8 mouse cellular contexts compared by ENCODE assay signal in the genomic region with DNA sequence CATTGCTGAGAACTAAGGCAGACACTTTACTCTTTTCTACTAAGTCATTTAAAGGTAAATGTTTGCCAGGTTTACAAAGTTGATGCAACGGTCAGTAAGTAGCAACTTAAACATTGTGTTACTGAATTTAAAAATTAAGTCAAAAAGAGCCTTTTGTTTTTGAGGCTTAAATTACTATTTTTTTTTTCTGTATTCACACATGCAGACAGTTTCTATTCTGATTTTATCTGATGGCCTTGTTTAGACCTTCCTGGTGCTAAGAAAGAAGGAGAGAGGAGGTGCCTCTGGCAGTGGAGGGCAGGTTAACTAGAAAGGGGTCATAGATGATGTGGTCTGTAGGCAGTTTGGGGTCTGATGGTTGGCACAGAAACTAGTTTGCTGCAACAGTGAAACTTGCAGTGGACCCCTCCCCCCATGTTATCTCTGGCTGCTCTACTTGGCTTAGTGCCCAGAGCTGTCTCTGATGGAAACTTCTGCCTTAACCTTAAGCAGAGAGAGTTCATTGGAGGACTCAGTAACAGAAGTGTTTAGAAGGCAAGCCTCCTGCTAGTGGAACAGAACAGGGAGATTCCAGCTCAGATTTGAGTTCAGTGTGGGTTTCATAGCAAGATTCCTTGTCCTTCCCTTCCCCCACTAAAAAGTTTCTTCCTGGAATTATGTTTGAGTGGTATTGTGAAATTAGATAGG. TPM values are rescaled to one million over a fixed set of nuclear protein-coding genes. Genes with fewer than 3 reads are reported as not detected.
DNase-seq lines count a peak whose midpoint lies in the region; ATAC-seq and TF ChIP-seq lines count a peak whose summit lies in the region.

No protein-coding gene starts in this region.

- no peak overlapping the region for H3K9ac ChIP-seq in forebrain, embryonic 13.5 days
- no peak overlapping the region for H3K9ac ChIP-seq in limb, embryonic 14.5 days (ENCODE audit: low read depth, low read length, severe bottlenecking)

- no peak overlapping the region for H3K4me2 ChIP-seq in forebrain, embryonic 13.5 days
- H3K4me2 ChIP-seq in limb, embryonic 14.5 days (replicated peaks; ENCODE audit: low read depth, low read length, severe bottlenecking): no peak overlapping the region

- 0 out of 2 replicates have a peak overlapping the region, but pooled peaks have one; percentile 15 for H3K27ac ChIP-seq in forebrain, embryonic 10.5 days
- H3K27ac ChIP-seq in forebrain, embryonic 13.5 days: no peak overlapping the region
- no peak overlapping the region for H3K27ac ChIP-seq in limb, embryonic 14.5 days (replicated peaks; ENCODE audit: low read depth, low read length)

- no peak for DNase-seq in forebrain, embryonic 10.5 days (ENCODE audit: extremely low spot score, low spot score)
- DNase-seq in CD4-positive helper T cell, adult 2 months (ENCODE audit: low read depth, low spot score): peak; percentile 86
- DNase-seq in embryo, embryonic 11.5 days (ENCODE audit: low read depth, low spot score): peak; percentile 51
- DNase-seq in heart, postnatal 10 days: peak; percentile 75 to 77
- DNase-seq in limb, embryonic 14.5 days (ENCODE audit: low spot score): peak; percentile 79
- peak; percentile 60 for DNase-seq in ovary, adult 18-20 months (ENCODE audit: low spot score)
- DNase-seq in c-Kit-positive CD71-positive TER-119-positive erythroid progenitor cells, embryonic 14.5 days (ENCODE audit: low spot score): no peak

- no peak for TF ChIP-seq POLR2A in limb, embryonic 14.5 days (IDR thresholded peaks at IDR 0.05; ENCODE audit: borderline replicate concordance, extremely low read depth, insufficient read depth, insufficient read length)

- intact Hi-C loops in heart, postnatal 10 days (cut with DNase I): no loop called here

- H3K36me3 ChIP-seq in forebrain, embryonic 10.5 days (replicated peaks): no peaks in the 10 kb centered on the region
- H3K36me3 ChIP-seq in forebrain, embryonic 13.5 days (ENCODE audit: poor library complexity, severe bottlenecking): no peaks in the 10 kb centered on the region
- no peaks in the 10 kb centered on the region for H3K36me3 ChIP-seq in limb, embryonic 14.5 days (ENCODE audit: control insufficient read depth, insufficient read depth, low read length)

- H3K4me1 ChIP-seq in forebrain, embryonic 10.5 days: peaks cover 28% of the 10 kb centered on the region
- H3K4me1 ChIP-seq in forebrain, embryonic 13.5 days: peaks cover 59% of the 10 kb centered on the region
- peaks cover 40% of the 10 kb centered on the region for H3K4me1 ChIP-seq in limb, embryonic 14.5 days (ENCODE audit: control insufficient read depth, insufficient read depth, low read length)

- no peak overlapping the region for H3K4me3 ChIP-seq in forebrain, embryonic 10.5 days
- H3K4me3 ChIP-seq in forebrain, embryonic 13.5 days: no peak overlapping the region
- H3K4me3 ChIP-seq in limb, embryonic 14.5 days (replicated peaks; ENCODE audit: low read length): no peak overlapping the region

- no peak for ATAC-seq in forebrain, embryonic 13.5 days
- ATAC-seq in limb, embryonic 14.5 days (ENCODE audit: low FRiP score, low read depth): peak; percentile 50; the same call in 1 of the 2 replicates

- H3K9me3 ChIP-seq in forebrain, embryonic 10.5 days: no peaks in the 10 kb centered on the region
- H3K9me3 ChIP-seq in forebrain, embryonic 13.5 days (replicated peaks): no peaks in the 10 kb centered on the region
- no peaks in the 10 kb centered on the region for H3K9me3 ChIP-seq in limb, embryonic 14.5 days (ENCODE audit: control insufficient read depth, low read length)

- 88% methylated on average over 1 of the region's 1 CpGs for WGBS in forebrain, embryonic 10.5 days
- WGBS in forebrain, embryonic 13.5 days: 65% methylated on average over 1 of the region's 1 CpGs
- whole genome bisulfite sequencing in limb, embryonic 14.5 days: 46% methylated on average over 1 of the region's 1 CpGs

- H3K27me3 ChIP-seq in forebrain, embryonic 10.5 days (ENCODE audit: poor library complexity, severe bottlenecking): no peaks in the 10 kb centered on the region
- no peaks in the 10 kb centered on the region for H3K27me3 ChIP-seq in forebrain, embryonic 13.5 days
- no peaks in the 10 kb centered on the region for H3K27me3 ChIP-seq in limb, embryonic 14.5 days (ENCODE audit: control insufficient read depth, insufficient read depth, low read length)

RNA-seq across cellular contexts. Expression of a gene that starts 23.0 kb away (rescaled TPM):
- 64.8 and 71.3 TPM in 2 replicates for polyA plus RNA-seq in forebrain, embryonic 10.5 days (2016; fragmentation: Nextera tagmentation; extraction: Ambion mirVana)
- polyA plus RNA-seq in forebrain, embryonic 13.5 days (2015; fragmentation: Nextera tagmentation; extraction: Ambion mirVana): 63.3 and 76.7 TPM in 2 replicates
- 100 to 1,000 TPM; 137 to 138 TPM for total RNA-seq in heart, postnatal 10 days (2021)
- polyA plus RNA-seq in limb, embryonic 14.5 days (2012; rRNA removed): 107 and 121 TPM in 2 replicates
- polyA plus RNA-seq in limb, embryonic 14.5 days (2014; fragmentation: Nextera tagmentation; extraction: Ambion mirVana): 43.1 and 45.0 TPM in 2 replicates

RNA-seq across cellular contexts. Expression of a gene that starts 57.6 kb away (rescaled TPM):
- 2.3 and 3.0 TPM in 2 replicates for polyA plus RNA-seq in forebrain, embryonic 10.5 days (2016; fragmentation: Nextera tagmentation; extraction: Ambion mirVana)
- 7.4 and 8.0 TPM in 2 replicates for polyA plus RNA-seq in forebrain, embryonic 13.5 days (2015; fragmentation: Nextera tagmentation; extraction: Ambion mirVana)
- total RNA-seq in heart, postnatal 10 days (2021): 10 to 100 TPM; 17.2 to 17.8 TPM
- polyA plus RNA-seq in limb, embryonic 14.5 days (2012; rRNA removed): 13.2 and 15.0 TPM in 2 replicates
- 4.8 and 5.7 TPM in 2 replicates for polyA plus RNA-seq in limb, embryonic 14.5 days (2014; fragmentation: Nextera tagmentation; extraction: Ambion mirVana)

Comparison
In these comparisons a context has a peak if more than half of its experiments do, and no peak if none do; other contexts are left out.
1. DNase-seq: peak in CD4-positive helper T cell, adult 2 months (single experiment), embryo, embryonic 11.5 days (single experiment), heart, postnatal 10 days (2 of 2), limb, embryonic 14.5 days (single experiment) and ovary, adult 18-20 months (single experiment); none in forebrain, embryonic 10.5 days (single experiment) and c-Kit-positive CD71-positive TER-119-positive erythroid progenitor cells, embryonic 14.5 days (single experiment).